Mouse (Mus musculus): ENCODE data around the gene Cpsf3.

GRCm38 (mm10) chr12:21320317-21320716 is 35.1 kb downstream of the Cpsf3 start:
- TF ChIP-seq CTCF (IDR thresholded peaks at IDR 0.05; ENCODE audit: borderline replicate concordance, extremely low read depth, insufficient read depth, insufficient read length) (no peak), POLR2A (IDR thresholded peaks at IDR 0.05; ENCODE audit: borderline replicate concordance, extremely low read depth, insufficient read depth, insufficient read length, poor library complexity, severe bottlenecking) (no peak)

Measured in brain, embryonic 14.5 days (tissue).